Mouse (Mus musculus) cerebellum, adult 2 months (tissue): ENCODE data around the gene Irs1. TPM values are rescaled to one million over a fixed set of nuclear protein-coding genes. Genes with fewer than 3 reads are reported as not detected.

Source experiments
- DNase-seq, 2 experiments: peaks; one replicate each; pipeline ENCODE4 v3.0.0; 2021
- H3K27ac ChIP-seq: fragments of 200-500 bp; 2 replicates; pipeline ENCODE4 v1.5.1; 2012; ENCODE audit warnings: low read length, control low read depth, inconsistent platforms; ENCODE audit not compliant: insufficient read depth
- H3K27me3 ChIP-seq: fragments of 200-500 bp; 2 replicates; pipeline ENCODE4 v1.6.1; 2012; ENCODE audit warnings: inconsistent platforms, mild to moderate bottlenecking, low read length, moderate library complexity; ENCODE audit not compliant: control insufficient read depth, insufficient read depth
- H3K4me1 ChIP-seq: fragments of 200-500 bp; 2 replicates; pipeline ENCODE4 v1.6.1; 2011; ENCODE audit warnings: low read length; ENCODE audit not compliant: control insufficient read depth, insufficient read depth
- H3K4me3 ChIP-seq: fragments of 200-500 bp; replicated peaks from 2 replicates; pipeline ENCODE3; 2011; ENCODE audit warnings: mild to moderate bottlenecking, low read depth, low read length, control low read depth; ENCODE audit not compliant: insufficient read depth
- CTCF ChIP-seq: fragments of 200-500 bp; IDR thresholded peaks from 2 replicates; pipeline ENCODE4 v1.5.1; 2011; ENCODE audit warnings: low read depth, mild to moderate bottlenecking, control low read depth, low read length, moderate library complexity, borderline replicate concordance; ENCODE audit not compliant: insufficient read depth
- POLR2A ChIP-seq: fragments of 200-500 bp; IDR thresholded peaks from 2 replicates; pipeline ENCODE4 v1.6.1; 2011; ENCODE audit warnings: low read length, control low read depth, borderline replicate concordance; ENCODE audit not compliant: insufficient read depth
- WGBS: fragments of 180-500 bp; shearing (Covaris S2); methylation state at CpG from one replicate; pipeline ENCODE4 v1.1.7; 2018; 5-methylcytosine and 5-hydroxymethylcytosine counted together
- polyA plus RNA-seq: library from polyadenylated mRNA; depleted of rRNA; stranded (reverse); fragments of >200 nt; gene quantifications from 2 replicates; pipeline ENCODE4 v1.2.3, GENCODE M21; 2012; rRNA removed

The Irs1 gene
- 10.5 and 10.6 TPM in 2 replicates for polyA plus RNA-seq

- Histone ChIP-seq H3K27ac (peak within 1 kb of the TSS; percentile 79), H3K27me3 (no peaks in the 10 kb centered on the region), H3K4me3 (peak within 1 kb of the TSS; percentile 69), H3K4me1 (peaks cover 25% of the 10 kb centered on the region)
- 1% methylated on average over 52 of the region's 60 CpGs for WGBS
- peak; percentile 87 to 90 for DNase-seq
- peak; percentile 8; the same call in 1 of the 2 replicates for TF ChIP-seq POLR2A
- TF ChIP-seq CTCF: 0 out of 2 replicates have a peak, but pooled peaks have one; percentile 4
Observed at GRCm38 (mm10) chr1:82291151-82291797, at the start of gene Irs1. TSS of gene Irs1 (minus strand) at chr1:82291416.

GRCm38 (mm10) chr1:82334506-82334905 lies 43.3 kb upstream of the Irs1 start:
- Histone ChIP-seq H3K27ac (no peak overlapping the region), H3K4me3 (no peak overlapping the region), H3K27me3 (no peaks in the 10 kb centered on the region), H3K4me1 (peaks cover 2% of the 10 kb centered on the region; the same call in 1 of the 2 replicates)
- TF ChIP-seq CTCF: no peak
- no peak for TF ChIP-seq POLR2A
- WGBS: 91% methylated on average over 3 of the region's 3 CpGs
- no peak for DNase-seq

- no peaks in the 10 kb centered on the region for H3K27me3 ChIP-seq
- no peak for TF ChIP-seq POLR2A
- no peak for TF ChIP-seq CTCF
- no peak for DNase-seq
- H3K4me1 ChIP-seq: no peaks in the 10 kb centered on the region
- H3K27ac ChIP-seq: no peak overlapping the region
- no peak overlapping the region for H3K4me3 ChIP-seq
Observed at GRCm38 (mm10) chr1:82329954-82330247, 38.7 kb upstream of the Irs1 start.

DNA sequence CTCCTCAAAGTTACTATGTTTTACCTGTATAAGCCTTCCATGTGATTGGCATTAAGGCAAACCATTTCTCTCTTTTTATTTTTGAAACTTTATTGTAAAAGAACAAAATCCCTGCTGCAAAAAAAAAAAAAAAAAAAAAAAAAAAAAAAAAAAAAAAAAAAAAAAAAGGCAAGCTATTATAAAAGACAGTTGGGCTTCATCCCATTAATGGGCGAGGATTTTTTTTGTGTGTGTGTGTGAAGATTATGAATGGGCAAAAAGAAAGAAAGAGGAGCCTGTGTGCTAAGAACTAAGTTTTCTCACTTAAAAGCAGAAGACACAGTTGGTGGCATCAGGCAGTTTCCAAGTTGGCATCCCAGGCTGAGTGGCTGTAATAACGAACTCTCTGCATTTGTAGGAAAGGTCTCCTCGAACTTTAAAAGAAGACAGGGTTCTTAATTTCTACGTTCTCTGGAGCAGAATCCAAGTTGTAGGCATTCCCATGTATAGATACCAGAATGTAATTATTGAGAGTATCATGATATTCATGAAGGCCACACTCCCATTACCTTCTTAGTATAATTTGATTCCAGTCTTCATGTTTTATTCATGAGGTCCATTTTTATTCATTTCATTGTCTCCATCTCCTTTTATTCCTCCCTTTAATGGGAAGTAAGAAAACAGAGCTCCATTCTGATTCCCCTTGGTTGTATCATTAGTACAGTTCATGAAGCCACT lies 38.2 kb upstream of the Irs1 start:
- Histone ChIP-seq H3K4me3 (no peak overlapping the region), H3K27ac (no peak overlapping the region), H3K27me3 (no peaks in the 10 kb centered on the region), H3K4me1 (no peaks in the 10 kb centered on the region)
- 44% methylated on average over 4 of the region's 4 CpGs for WGBS
- DNase-seq: no peak
- TF ChIP-seq POLR2A (no peak), CTCF (no peak)

DNA sequence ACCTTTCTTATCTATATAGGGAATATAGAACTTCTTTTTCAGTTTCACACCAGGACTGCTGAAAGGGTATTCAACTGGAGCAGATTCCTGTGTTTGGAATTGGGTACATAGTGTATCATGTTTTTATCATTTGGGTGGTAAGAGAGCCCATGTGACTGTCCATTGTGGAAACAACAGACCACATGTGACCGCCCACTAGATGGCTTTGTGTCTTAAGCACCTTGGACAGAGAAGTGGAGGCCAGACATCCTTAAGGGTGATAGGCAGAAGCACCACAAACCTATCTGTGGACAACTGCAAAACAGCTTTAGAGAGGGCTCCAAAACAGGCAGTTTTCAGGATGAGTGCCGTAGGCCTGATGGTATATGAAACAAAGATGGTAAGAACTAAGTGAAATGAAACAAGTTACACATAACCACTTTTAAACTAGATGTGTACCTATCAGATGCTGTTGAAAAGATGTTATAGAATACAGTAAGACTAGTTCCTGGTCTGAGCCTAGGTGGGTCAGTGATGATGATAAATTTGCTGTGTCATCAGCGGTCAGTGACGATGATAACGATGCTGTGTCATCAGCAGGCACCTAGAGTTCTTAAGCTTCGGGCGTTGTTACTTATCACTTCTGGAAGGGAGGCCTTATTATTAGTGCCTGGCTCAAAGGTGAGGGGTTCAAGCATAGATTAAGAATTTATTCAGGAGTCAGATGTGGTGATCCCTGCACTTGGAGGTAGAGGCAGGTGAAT lies 37.0 kb upstream of the Irs1 start:
- no peaks in the 10 kb centered on the region for H3K4me1 ChIP-seq
- no peak overlapping the region for H3K27ac ChIP-seq
- H3K4me3 ChIP-seq: no peak overlapping the region
- no peaks in the 10 kb centered on the region for H3K27me3 ChIP-seq
- TF ChIP-seq POLR2A: no peak
- no peak for TF ChIP-seq CTCF
- 99% methylated on average over 7 of the region's 7 CpGs for WGBS
- no peak for DNase-seq

DNA sequence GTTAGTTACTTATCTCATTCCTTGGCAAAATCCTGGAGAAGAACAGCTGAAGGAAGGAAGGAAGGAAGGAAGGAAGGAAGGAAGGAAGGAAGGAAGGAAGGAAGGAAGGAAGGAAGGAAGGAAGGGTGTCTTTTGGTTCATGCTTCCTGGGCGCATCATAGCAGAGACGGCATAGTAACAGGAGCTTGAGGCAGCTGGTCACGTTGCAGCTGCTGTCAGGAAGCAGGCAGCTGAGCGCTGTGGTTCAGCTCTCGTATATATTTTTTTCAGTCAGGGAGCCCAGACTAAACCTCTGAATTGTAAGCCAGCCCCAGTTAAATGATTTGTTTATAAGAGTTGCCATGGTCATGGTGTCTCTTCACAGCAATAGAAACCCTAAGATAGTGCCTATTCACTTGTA lies 34.9 kb upstream of the Irs1 start:
- H3K27me3 ChIP-seq: no peaks in the 10 kb centered on the region
- TF ChIP-seq POLR2A: no peak
- TF ChIP-seq CTCF: no peak
- no peak overlapping the region for H3K4me3 ChIP-seq
- H3K27ac ChIP-seq: no peak overlapping the region
- DNase-seq: no peak
- H3K4me1 ChIP-seq: no peaks in the 10 kb centered on the region
- WGBS: 87% methylated on average over 5 of the region's 5 CpGs

GRCm38 (mm10) chr1:82324131-82324785 lies 33.0 kb upstream of the Irs1 start:
- H3K4me1 ChIP-seq: no peaks in the 10 kb centered on the region
- TF ChIP-seq POLR2A: no peak
- TF ChIP-seq CTCF: no peak
- no peak overlapping the region for H3K27ac ChIP-seq
- no peak overlapping the region for H3K4me3 ChIP-seq
- DNase-seq: no peak
- H3K27me3 ChIP-seq: no peaks in the 10 kb centered on the region
- 47% methylated on average over 4 of the region's 4 CpGs for WGBS

- no peaks in the 10 kb centered on the region for H3K27me3 ChIP-seq
- no peak for TF ChIP-seq CTCF
- 86% methylated on average over 1 of the region's 1 CpGs for WGBS
- H3K4me3 ChIP-seq: no peak overlapping the region
- no peak overlapping the region for H3K27ac ChIP-seq
- DNase-seq: no peak
- peaks cover 2% of the 10 kb centered on the region; the same call in 1 of the 2 replicates for H3K4me1 ChIP-seq
Observed at GRCm38 (mm10) chr1:82321441-82321840, 30.2 kb upstream of the Irs1 start.
